Mouse (Mus musculus): ENCODE measurements around the gene 9930022D16Rik.

9930022D16Rik gene

DNA sequence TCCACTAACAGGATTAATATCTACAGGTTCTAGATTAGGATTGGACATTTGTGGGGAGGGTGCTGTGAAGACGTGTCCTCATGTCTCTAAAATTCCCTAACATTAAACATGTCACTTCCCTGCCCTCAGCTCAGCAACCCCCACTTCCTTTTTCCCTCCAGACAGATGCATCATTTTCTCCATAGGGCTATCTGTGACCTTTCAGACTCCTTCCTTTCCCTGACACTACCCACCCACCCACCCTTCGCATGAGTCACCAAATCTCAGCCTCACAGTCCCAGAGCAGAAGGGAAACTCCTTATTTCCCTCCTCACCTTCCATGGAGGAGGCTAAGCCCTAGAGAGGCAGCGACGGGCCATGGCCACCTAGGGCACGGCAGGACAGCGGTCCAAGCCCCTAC is at the start of gene 9930022D16Rik:
TSS of gene 9930022D16Rik (plus strand) at position 301 of the 400 bp plus-strand sequence.
- DNase-seq (ENCODE audit: low spot score in 2 of 2): no peak

DNA sequence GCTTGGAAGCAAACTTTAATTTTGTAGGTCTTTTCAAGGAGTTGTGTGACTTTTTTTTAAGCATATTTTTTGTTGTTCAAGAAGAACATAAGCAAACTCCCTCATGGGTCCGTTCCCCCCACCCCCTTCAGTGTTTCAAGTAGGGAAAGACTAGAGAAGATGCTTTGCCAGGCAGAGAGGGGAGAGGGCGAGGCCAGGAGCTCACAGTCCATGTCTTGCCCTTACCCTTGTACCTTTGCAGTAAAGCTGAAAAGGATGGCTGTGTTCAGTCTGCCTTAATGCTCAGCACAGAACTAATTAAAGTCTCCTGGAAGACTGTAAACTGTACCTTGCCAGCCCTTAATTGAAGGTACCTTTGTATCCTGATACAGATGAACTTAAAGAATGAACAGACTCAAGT is 49.4 kb upstream of the 9930022D16Rik start:
- DNase-seq (ENCODE audit: low spot score in 2 of 2): no peak

DNA sequence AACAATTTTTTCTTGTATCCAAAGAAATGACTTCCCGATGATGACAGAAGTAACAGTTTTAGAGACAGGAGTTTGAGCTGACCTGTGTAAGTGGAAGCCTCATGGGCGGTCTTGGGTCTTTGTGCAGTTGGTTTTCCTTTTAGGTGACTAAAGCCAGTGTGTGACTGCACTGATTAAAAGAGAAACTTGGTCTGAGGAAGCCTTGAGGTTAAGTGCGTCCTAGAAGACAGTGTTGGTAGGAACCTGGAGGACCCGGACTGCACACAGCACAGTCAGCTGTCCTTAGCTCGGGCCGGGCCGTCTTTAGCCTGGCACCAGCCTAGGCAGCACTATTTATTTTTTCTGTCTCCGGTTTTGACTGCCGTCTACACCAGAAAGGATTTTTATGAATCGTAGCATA is 48.8 kb upstream of the 9930022D16Rik start:
- DNase-seq (ENCODE audit: low spot score in 2 of 2): no peak

DNA sequence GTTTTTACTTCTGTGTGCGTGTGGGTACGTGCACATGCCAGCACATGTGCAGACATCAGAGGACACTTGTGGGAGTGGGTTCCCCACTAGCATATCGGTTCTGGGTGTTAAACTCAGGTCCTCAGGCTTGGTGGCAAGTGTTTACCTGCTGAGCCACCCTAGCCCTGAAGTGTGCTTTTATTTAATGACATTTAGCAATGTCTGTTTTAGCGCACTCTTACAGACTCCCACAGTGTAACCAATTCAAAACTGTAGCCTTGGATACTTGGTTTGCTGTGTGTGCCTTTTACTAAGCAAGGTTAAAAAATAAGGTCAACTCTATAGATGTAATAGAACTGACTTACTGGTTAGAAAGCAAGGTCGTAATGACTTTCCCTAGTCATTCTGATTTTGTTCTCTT is 47.9 kb upstream of the 9930022D16Rik start:
- DNase-seq (ENCODE audit: low spot score in 2 of 2): no peak

DNA sequence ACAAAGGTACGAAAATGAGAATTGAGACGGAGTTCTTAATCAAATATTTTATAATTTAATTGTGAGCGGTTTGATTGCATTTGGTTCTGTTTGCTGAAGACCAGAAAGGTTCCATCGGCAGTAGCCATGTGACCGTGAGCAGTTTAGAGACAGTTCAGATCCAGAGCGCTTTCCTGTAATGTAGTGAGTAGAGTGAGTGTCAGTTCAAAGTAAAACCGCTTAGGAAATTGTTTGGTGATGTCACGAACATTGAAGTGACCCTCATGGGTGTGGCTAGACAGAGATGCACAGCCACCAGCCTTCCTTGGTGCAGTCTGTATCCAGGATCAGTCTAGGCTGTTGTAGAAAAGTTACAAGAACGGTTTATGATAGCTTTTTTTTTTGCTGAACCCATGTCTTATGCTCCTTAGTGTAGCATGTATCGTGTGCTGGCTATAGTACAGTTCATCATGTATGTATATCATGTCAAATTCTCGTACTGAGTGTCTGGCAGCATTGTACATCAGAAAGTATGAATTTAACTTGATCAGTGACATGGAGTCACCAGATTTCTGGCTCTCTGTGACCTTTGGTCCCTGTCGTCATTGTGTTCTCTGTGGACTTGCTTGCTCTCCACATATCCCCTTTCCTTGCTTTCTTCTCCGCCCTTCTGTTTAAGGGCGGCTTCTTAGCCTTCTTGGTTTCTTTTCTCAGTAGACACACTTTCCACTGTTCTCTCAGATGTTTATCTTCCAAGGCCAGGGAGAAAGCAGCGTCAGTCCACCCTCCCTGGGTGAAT is 46.7 kb upstream of the 9930022D16Rik start:
- no peak for DNase-seq (ENCODE audit: low spot score in 2 of 2)

DNA sequence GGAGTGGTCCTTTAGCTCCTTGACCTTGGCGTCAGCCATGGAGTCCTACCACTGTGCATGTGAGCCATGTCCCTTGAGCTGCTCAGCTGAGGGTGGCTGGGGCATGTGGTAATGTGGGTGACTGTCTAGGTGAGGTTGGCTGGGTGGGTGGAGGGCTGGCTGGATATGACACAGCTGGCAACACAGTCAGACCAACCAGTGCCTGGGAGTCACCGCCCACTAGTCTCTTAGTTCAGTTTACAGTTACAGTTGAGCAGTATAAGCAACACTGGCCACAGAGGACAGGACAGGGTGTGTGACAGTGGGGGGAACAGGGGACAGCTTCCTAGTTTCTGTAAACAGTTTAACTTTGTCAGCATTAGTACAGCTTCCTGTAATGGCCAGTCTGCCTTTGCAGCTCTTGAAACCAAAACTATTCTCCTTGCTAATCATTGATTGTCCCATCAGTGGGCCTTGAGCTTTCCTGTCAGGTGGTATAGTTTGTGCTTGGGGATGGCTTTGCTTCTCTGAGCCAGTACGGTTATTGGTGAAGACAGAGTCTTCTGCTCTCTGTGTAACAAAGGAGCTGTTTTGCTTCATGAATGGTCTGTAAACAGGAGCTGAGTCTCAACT is 44.6 kb upstream of the 9930022D16Rik start:
- no peak for DNase-seq (ENCODE audit: low spot score in 2 of 2)

DNA sequence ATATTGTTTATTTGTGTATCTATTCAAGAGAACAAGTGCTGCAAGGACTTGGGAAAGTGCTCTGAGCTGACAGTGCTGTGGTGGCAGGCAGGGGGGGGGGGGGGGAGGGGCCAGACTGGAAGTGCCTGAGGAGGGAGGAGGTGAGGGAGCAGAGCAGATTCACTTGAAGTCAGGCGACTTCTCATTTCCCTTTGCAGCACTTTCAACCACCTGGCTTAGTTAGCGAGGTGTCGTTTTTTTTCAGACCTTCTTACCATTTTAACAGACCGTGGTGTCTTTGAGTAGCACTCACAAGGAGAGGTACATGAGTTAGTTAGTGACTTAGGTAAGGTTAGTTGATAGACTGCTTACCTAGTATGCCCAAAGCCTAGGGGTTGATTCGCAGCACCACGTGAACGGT is 38.3 kb upstream of the 9930022D16Rik start:
- no peak for DNase-seq (ENCODE audit: low spot score in 2 of 2)

DNA sequence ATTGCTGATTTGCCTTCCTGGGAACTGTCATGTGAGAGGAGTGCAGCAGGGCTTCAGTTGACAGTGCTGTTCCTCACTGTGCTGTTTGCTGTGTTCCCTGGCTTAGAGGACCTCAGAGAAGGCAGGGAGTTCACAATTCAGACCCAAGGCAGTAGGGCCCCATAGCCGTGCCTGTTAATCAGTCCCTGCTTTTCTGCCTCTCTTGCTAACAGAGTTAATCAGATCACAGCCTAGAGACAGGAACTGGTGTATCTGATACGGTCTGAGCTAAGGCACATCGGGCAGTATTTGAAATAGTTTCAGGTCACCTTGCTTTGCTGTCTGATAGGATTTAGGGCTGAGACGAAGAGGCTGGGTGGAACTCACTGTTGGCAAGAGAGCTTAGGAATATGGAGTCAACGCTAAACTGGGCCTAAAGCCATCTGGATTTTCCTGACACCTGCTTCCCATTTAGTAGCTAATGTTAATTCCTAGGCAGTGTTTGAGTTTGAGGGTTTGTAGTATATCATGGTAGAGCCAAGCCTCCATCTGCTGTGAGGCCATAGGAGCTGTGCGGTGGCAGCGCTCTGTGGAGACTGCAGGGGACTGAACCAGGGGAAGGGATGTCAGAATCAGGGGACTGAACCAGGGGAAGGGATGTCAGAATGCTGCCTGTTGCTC is 37.1 kb upstream of the 9930022D16Rik start:
- DNase-seq (ENCODE audit: low spot score in 2 of 2): no peak

DNA sequence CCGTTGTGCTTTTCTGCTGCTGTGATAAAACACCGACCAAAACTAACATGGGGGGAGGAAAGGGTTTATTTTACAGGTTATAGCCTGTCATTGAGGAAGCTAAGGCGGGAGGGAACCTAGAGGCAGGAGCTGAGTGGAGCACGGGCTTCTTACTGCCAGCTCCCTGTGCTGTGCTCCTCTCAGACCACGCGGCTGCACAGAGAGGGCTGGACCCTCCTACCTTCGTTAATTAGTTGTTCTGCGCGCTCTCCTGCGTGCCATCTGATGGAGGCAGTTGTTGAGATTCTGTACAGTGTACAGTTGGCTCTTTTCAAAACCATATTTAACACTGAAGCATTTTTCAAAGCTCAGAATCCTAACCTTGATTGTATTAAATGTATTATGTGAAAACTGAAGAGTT is 36.2 kb upstream of the 9930022D16Rik start:
- DNase-seq (ENCODE audit: low spot score in 2 of 2): no peak

DNA sequence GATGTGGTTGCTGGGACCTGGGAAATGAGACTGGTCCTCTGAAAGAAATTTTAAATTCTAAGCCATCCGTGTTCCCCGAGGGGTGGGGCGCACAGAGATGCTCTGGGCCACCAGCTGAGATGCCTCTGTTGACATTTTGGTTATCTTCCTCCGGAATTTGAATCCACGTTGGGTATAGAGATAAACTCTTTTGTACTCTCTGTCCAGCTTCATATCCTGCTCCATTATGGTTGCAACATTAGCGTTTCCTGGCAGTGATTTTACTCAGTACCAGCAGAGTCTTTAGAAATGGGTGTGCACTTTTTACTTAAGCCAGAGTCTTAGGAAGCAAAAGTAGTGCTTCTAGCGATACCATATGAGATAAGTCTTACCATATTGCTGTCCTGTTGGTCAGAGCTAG is 35.7 kb upstream of the 9930022D16Rik start:
- DNase-seq (ENCODE audit: low spot score in 2 of 2): no peak

DNA sequence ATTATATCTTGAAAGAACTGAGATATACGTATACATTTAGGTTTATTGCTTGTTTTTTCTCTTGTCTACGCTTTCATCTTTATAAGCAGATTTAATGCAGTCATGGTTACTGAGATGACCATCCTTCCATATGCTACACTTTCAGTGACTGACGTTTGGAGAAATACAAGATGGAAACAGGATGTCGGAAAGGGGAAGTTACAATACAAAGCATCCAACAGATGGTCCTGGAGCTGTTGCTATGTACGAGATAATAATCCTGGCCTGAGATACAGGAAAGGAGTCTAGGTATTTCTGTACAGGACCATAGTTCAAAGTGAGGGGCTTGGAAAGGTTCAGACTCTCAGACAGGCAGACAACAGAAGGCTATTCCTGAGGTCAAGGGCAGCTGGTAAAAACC is 33.1 kb upstream of the 9930022D16Rik start:
- DNase-seq (ENCODE audit: low spot score in 2 of 2): no peak

DNA sequence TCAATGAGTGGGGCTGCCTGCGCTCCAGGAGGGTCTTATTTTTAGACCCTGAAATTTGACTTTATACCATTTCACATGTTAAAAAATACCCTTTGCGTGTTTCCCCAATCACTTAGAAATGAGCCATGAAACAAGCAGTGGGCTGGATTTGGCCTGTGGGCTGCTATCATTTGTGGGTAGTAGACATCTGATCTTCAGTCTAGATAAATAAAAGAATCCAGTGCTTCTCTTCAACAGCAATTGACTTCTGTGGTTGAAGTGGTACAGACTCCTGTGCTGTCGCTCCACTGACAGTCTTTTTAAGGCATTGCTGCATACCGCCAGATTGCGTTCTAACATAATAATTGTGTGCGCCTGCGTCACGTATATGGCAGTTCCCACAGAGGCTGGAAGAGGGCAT is 28.4 kb upstream of the 9930022D16Rik start:
- no peak for DNase-seq (ENCODE audit: low spot score in 2 of 2)

DNA sequence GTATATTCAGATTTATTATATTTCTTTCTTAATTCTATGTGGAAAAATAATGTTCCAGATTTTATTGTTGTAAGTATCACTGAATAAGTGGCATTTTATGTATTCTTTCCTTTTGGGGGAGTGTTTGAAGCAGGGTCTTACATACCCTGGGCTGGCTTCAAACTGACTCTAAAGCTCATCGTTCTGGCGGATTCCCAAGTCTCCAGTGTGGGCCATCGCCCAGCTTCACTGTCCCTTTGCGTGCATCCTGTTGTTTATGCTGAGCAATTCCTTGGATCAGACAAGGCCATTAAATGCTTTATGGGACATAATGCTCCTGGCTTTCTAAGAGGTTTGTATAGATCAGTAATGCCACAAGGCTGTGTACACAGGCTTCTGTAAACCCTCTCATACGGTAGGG is 24.7 kb upstream of the 9930022D16Rik start:
- DNase-seq (ENCODE audit: low spot score in 2 of 2): no peak

DNA sequence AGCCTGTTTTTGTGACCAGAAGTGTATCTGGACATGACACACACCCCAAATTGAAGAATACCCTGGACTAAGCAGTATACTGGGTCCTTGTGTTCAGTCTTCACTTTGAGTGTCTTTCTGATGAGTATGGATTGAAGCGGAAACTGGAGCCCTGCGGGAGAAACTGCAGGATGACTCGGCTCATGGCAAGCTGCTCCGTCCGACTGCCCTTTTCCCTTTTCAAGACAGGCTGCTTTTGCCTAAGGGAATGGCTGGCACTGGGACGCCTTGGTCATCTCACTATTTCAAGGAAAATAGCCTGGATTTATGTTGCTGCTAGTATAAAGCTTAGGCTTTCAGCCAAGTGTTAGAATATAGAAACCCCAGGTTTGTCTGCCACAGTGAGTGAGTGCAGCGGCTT is 22.5 kb upstream of the 9930022D16Rik start:
- DNase-seq (ENCODE audit: low spot score in 2 of 2): no peak

DNA sequence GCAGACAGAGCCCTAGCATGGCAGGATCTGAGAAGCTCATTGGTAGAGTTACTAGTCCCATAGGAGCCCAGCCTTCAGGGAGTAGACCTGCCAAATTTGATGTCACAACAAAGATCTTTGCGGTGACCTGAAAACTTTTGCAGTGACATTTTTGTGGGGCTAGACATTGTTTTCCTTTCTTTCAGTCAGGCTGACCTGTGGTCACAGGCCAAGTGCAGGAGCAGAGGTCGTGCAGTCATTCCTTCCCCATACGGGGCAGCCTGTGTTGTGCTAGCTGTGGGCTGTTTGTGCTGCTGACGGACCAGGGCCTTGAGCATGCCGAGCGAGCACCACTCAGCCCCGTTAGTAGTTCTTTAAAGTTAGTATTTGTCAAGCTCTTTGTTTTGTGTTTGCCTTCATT is 22.0 kb upstream of the 9930022D16Rik start:
- no peak for DNase-seq (ENCODE audit: low spot score in 2 of 2)

DNA sequence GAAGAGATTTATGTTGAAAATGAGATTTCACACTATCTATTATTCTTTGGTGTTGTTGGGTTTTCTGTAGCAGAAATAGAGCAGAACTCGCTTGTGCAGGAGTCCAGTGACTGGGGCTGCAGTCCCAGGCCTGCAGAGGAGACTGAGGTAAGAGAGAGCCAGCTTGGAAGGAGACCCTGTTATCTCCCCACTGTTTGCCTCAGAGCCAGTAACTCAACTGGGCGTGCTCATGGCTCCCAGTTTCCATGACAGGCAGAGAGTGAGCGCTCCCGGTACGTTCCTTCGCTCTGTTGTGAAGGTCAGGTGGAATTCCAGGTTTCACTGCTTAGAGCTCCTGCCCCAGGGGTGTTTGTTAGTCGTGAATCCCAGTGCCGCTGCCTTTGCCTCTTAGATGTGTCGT is 21.1 kb upstream of the 9930022D16Rik start:
- DNase-seq (ENCODE audit: low spot score in 2 of 2): no peak

DNA sequence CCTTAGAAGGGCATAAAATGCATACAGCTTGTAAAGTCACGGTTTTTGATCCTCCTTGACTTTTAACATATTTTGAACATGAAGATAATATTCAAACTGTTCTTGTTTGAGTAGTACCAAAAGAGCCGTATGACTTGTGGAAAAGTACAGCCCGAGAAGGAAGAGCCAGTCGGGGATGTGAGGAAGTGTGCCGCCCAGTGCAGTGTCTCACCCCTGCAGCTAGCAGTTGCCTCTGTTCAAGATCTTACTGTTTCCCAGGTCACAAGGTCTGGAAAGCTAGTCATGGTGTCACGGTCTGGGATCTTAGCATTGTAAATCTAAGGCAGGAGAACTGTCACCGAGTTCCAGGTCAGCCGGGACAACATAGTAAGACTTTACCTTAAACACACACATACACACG is 19.0 kb upstream of the 9930022D16Rik start:
- no peak for DNase-seq (ENCODE audit: low spot score in 2 of 2)

DNA sequence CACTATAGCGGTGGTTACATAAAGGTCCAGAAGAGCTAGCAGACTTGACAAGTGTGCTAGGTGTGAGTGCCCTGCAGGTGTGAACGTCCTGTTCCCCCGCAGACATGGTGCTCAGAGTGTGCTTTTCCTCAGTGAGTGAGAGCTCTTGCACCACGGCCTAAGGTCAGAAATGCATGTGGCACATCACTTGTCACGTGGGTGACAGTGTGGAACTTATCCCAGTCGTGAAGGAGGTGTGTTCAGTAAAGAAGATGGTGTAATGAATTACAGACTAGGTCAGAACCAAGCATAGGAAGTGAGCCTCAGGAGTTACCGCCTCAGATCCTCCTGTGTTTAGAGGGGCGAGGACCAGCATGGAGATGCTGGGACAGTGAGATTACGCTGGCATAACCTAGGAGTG is 18.4 kb upstream of the 9930022D16Rik start:
- DNase-seq (ENCODE audit: low spot score in 2 of 2): no peak

DNA sequence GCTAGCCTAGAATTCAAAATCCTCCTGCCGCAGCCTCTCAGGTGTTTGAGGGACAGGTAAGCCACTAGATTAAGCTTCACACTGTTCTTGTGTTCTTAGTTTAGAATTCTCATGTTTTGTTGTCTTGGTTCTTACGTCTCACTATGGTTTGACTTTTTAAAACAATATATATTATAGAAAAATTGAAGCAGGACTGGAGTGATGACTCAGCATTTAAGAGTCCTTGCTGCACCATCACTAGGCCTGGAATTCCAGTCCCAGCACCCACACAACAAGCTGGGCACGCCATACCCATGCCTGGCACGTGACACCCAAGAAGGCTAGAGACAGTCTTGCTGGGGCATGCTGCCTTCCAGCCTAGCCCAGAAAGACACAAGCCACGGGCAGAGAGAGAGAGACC is 7.3 kb upstream of the 9930022D16Rik start:
- DNase-seq (ENCODE audit: low spot score in 2 of 2): no peak

DNA sequence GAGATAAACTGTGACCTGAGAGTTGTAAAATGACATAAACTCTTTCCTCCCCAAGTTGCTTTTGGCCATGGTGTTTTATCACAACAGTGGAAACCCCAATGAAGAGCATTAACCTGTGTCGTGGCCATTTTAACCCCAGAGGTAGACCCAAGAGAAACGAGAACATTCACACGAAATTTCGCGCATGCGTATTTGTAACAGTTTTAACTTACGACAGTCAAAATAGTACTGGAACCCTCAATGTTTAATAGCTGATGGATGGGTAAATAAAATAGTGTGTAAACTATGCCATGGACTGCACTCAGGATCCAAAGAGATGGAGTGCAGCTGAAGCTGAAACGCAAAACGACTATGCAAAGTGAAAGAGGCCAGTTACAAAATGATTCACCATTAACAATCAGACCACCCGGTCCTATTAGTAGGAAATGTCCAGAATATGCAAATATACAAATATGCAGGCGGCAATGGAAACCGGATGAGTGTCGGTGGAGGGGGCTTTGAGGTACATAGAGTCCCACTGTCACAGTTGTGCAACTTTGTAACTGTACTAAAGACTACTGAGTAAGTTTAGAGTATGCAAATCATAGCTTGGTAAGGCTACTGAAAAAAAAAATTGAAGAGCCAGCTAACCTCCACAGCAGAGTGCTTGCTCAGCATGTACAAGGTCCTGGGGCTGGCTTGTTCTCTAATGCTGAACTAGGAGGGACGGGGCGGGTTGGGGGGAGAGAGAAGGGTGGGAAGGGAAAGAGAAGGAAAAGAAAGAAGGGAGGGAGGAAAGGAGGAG is 3.3 kb upstream of the 9930022D16Rik start:
- no peak for DNase-seq (ENCODE audit: low spot score in 2 of 2)

DNA sequence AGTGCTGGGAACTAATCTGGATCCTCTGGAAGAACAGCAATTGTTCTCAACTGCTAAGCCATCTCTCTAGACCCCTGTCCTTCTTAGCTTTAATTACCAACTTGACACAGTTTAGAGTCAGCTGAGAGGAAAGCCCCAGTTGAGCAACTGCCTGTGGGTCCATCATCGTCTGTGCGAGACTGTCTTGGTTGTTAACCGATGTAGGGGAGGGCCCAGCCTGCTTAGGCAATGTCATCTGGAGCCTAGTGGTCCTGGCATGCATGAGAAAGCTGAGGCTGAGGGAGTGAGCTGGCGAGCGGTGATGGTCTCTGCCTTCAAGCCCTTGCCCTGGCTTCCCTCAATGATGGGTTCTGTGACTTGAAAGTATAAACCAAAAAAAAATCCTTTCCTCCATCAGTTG is 1.1 kb downstream of the 9930022D16Rik start:
- no peak for DNase-seq (ENCODE audit: low spot score in 2 of 2)

DNA sequence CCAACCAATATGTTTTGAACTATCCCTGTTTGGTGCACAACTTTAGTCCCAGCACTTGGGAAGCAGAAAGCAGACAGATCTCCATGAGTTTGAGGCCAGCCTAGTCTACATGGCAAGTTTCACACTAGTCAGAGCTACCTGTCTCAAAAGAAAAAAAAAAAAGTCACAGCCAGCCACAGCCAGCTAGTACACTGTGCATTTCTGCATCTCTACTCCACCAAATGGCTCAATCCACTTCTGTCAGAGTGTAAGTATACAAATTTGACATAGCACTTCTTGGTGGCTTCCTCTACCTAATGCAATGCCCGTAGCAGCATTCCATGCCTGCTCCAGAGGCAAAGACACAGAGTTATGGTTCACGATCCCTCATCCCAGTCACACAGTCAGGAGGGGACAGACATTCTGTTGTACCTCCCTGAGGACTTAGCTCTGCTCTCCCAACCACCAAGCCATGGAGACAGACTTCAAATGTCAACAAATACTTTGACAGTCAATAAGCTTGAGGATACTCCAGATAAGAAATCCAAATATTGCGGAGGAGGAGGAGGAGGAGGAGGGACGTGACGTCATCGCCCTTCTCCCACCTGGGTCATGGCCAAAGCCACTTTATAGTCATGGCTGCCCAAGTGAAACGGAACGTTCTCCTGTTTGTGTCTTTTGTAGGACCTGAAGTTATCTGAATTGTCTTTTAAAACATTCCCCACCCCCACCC is 3.1 kb downstream of the 9930022D16Rik start:
- DNase-seq (ENCODE audit: low spot score in 2 of 2): no peak
